Mouse (Mus musculus): ENCODE measurements around the gene Gja5. TPM values are rescaled to one million over a fixed set of nuclear protein-coding genes. Genes with fewer than 3 reads are reported as not detected.

Gene Gja5
- total RNA-seq (2022) = 1 to 10 TPM in 3 of 4 experiments, under 1 TPM in 1; 0.83 to 2.9 (median 1.5) TPM

DNA sequence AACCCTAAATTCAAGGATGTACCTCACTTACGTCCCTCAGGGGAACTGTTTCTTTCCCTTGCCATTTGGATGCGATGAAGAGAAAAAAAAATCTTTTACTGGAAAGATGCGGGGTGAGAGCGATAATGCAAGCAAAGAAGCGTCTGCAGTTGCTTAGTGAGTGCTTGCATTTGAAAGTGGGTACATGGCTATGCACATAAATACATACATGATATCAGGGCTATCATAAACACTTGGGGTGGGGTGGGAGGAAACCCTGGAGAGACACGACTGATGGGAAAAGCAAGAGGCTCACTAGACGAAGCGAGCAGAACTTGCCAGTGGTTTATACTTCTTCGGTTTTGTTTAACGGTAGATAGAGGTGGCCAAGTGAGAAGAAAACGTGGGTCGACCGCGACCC lies at the start of gene Gja5:
TSS of gene Gja5 (plus strand) at position 301 of the 400 bp plus-strand sequence.
- no peak for DNase-seq (ENCODE audit: low spot score in 2 of 2)

DNA sequence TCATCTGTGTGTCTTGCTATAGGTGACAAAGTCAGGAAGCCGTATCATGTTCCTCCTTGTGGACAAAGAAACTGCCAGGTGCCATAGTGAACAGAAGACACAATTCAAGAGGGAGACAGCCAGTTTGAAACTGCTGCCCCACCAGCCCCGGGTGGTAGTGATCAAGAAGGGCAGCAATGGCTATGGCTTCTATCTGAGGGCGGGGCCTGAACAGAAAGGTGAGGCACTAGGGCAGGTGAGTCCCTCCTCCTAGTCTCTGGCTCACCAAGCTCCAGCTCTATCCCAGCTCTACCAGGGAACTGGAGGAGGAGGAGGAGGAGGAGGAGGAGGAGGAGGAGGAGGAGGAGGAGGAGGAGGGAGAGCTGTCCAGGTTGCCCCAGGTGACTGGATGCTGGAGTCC lies 48.7 kb upstream of the Gja5 start:
- DNase-seq (ENCODE audit: low spot score in 2 of 2) = no peak

DNA sequence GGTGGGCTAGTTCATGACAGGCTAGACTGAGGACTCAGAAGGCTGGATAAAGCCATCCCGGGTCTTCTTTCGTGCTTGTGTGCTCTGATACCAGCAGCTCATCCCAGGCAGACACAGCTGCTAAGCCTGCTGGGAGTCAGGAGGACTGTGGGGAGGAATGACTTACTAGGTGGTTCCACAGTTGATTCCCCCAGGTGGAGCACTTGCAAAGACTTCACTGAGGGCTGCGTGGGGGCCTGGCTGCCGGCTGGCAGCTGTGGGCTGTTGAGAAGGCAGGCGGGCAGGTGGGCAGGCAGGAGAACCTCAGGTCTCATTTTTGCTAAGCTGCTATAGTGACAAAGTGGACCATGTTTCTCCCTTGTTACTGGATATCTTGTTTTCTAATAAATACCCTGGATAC lies 44.0 kb upstream of the Gja5 start:
- DNase-seq (ENCODE audit: low spot score in 2 of 2) = no peak

DNA sequence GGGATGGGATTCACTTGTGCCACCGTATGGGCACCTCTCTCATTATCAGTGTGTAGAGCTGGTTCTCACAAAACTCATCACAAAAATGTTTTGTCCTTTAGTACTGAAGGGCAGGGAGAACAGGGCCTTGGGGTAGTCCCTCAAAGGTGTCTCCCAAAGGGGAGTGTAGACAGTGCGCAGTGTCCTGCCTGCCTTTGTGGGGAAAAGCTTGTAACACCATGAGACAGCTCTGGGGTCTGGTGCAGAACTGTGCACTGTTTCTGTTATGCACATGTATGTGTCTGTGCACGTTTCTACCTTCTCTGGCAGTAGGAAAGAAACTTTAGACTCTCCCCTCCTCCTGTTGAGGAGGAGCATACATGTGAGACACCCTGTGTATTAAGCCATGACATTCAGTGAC lies 36.6 kb upstream of the Gja5 start:
- no peak for DNase-seq (ENCODE audit: low spot score in 2 of 2)

DNA sequence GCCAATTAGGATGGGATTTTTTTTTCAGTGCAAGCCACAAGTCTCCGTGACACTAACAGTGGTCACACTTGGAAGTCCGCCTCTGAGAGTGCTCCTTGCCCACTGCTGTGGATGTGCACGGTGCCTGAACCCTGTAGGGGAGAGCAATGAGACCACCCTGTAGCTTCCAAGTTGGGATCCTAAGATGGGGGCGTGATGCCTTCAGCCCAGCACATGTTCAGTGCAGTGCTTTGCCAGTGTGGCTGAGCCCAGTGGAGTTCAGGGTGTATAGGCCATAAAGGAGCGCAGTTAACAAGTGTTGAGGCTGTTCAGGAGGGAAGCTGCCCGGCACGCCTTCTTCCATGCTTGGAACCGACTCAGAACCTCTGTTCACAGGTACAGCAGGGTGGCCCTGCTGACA lies 35.9 kb upstream of the Gja5 start:
- no peak for DNase-seq (ENCODE audit: low spot score in 2 of 2)

DNA sequence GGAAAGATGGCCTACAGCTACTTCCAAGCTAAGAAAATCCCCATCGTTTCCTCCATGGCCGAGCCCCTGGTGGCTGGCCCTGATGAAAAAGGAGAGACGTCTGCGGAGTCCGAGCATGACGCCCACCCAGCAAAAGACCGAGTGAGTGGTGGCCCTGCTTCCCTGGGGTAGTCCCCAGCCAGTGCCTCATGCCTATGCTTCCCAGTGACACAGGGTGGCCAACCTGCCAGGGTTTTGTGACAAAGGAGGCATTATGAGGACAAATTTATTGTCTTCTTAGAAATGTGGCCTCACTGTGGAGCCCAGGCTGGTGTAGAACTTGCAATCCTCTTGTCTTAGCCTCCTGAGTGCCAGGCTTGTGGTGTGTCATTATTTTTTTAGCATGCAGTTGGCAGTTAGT lies 35.4 kb upstream of the Gja5 start:
- no peak for DNase-seq (ENCODE audit: low spot score in 2 of 2)

DNA sequence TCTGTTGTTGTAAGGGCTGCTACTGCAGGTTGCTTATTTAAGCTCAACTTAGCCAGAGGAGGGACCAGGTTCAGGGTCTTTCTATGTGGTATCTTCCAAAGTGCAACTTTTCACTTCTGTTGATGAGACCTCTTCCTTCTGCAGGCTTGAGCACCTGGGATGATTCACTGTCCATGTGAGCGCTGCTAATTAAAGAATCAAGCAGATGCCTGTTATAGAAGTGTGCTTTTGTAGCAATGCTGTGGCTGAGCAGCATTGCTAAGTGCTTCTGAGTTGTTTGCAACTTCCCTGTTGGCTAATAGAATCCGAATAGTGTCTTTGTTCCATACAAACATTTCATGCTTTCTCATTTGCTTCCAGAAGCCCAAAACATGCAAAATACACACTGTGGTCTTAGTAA lies 34.2 kb upstream of the Gja5 start:
- DNase-seq (ENCODE audit: low spot score in 2 of 2) = no peak

DNA sequence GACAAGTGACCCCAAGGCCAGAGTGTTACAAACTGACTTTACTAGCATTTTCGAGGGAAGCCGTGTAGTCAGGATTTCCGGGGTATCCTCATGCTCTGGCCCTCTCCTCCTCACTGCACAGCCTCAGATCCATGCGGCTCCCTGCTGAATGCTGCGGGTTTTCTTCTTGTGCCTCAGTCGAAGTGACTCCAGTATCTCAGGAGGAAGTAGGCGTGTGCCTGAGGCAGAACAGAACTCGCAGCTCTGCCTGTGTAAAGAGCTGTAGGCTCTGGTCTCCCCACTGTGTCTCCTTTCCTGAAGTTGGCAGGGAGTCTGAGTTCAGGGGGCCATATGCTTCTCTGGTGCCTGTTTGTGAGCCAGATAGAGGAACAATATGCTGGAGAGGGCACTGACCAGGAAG lies 33.4 kb upstream of the Gja5 start:
- no peak for DNase-seq (ENCODE audit: low spot score in 2 of 2)

DNA sequence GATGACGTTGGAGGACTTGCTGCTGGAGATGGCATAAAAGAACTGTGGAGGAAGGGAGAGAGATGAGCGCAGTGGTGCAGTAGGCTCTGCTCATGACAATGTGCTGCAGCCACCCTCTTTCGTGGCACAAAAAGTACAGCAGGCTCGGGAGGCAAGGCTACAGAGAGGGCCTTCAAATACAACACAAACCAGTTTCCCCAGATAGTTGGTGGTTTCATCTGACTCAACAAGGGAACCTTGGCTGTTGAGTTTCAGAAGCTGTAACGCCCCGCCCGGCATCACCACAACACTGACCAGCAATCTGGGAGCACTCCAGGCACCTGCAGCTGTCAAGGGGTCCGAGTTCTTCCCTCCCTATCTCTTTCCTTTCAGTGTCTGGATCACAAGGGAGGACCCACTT lies 32.0 kb upstream of the Gja5 start:
- no peak for DNase-seq (ENCODE audit: low spot score in 2 of 2)

DNA sequence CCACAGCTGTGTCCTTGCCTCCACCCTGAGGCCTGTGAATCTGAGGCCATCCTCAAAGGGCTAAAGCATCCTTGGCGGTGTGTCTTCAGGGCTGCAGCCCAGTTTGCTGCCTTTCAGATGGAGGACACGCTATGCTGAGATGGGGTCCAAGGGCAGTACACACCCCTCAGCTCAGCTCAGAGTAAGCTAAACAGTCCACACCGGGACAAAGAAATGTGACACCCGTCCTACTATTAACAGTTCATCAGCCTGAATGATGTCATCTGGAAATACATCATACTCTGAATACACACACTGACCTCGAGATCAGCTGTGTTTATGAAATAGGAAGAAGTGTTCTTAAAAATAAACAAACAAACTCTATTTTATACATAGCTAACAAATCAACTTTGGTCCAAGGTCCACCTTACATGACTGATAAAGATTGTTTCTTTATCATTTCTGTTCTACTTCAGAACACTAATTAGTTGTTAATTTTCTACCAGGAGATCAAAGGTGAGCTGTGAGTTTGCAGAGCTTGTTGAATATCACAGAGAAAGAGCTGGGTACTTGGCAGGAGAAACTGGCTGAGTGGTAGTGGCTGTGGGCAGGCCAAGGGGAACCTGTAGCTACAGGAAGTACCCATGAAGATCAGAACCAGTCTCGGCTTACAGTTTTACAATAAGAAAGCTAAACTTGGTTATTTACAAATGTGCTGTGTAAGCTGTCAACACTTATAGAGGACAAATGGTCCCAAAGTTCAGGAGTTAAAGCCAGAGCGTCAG lies 29.5 kb upstream of the Gja5 start:
- no peak for DNase-seq (ENCODE audit: low spot score in 2 of 2)

DNA sequence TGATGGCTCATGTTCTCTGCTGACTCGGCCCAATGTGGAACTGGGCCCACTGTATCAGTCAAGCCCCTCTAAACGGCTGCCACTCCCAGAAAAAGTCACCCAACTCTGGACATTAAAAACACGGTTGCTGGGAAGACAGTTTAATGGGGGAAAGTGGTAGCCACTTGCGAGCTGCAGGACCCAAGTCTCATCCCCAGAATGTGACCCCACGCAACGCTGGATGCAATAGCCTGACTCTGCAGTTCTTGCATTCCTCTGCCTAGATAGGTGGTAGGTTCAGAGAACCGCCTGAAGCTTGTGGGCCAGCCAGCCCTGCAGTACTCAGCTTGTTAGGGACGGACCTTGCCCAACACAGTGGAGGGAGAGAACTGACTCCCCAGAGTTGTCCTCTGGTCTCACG lies 25.0 kb upstream of the Gja5 start:
- no peak for DNase-seq (ENCODE audit: low spot score in 2 of 2)

DNA sequence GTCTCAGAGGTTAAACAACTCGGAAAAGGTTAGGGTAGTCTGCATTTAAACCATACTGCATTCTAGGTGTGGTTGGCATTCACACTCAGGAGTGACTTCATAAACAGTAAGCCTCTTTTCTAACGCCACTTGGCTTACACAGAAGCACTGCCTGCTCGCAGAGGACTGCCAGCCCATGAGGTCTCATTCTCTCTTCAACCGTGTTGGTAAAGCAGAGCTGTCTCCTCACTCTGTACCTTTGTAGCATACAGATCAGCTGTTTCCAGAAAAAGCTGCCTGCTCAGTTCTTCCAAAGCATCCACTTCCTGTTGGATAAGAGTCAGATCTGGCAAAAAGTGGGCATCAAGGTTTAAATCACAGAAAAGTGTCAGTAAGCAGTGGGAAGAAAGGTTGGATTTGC lies 24.1 kb upstream of the Gja5 start:
- no peak for DNase-seq (ENCODE audit: low spot score in 2 of 2)

DNA sequence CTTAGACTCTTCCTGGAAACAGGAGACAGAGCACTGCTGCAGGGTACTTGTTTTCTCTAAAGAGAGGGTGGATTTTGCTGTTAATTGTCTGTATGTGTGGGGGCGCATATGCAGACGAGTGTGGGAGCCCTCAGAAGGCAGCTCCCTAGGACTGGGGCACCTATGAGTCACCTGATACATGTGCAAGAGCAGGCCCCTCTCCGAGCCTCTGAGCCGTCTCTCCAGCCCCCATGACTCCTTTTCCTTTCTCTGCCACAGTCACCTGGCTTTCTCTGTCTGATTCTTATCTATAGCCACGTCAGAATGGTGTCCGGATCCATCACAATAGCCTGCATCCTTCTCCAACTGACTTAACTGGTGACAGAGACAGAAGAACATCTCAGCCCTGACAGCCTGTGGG lies 22.9 kb upstream of the Gja5 start:
- DNase-seq (ENCODE audit: low spot score in 2 of 2) = no peak

DNA sequence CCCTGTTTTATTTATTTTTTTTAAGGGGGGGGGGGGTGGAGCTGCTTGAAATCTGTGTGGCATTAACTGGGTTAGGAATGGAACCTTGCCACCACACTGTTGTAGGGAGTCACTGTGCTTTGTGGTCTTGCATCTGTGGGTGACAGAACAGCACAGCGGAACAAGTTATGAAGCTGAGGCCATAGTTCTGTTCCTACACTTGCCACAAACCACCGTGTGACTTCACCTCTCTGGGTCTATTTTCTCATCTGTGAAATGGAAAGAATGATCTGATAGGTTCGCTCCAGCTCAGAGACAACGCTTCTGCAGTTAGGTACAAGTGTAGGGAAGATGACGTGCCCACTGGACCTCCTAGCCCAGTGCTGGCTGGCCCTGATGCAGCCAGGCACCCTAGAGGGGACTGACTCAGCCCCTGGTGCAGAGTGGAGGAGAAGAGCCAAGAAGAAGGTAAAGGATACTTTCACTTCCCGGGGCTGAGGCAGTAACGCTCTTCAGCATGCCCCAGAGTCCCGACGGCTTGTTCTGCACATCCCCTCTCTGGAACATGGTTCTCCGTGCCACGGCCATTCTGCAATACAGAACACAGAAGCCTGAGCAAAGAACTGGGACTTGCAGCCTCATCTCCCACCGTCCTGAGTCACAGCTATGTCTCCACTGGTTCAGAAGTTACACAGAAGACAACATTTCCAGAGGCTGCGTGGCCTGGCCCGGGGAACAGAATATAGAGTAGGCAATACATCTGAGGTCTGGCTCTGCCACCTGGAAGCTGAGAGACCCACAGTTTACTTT lies 22.2 kb upstream of the Gja5 start:
- DNase-seq (ENCODE audit: low spot score in 2 of 2) = no peak

DNA sequence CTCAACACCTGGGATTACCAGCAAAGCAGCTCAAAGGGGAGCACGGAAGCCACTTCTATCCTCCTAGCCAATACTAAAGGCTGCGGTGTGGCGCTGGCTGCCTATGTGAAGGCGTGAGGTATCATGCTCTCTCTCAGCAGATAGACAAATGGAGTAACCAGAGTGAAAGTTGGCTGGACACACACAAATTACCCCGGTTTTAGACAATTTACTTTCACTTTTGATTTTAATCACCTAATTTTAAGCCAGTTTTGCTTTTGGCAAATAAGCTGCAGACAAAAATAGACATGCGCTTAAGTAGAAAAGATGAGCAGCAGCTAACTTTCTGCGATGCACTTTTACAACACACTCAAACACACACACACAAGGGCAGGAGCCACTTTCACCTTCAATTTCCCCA lies 20.8 kb upstream of the Gja5 start:
- DNase-seq (ENCODE audit: low spot score in 2 of 2) = no peak

DNA sequence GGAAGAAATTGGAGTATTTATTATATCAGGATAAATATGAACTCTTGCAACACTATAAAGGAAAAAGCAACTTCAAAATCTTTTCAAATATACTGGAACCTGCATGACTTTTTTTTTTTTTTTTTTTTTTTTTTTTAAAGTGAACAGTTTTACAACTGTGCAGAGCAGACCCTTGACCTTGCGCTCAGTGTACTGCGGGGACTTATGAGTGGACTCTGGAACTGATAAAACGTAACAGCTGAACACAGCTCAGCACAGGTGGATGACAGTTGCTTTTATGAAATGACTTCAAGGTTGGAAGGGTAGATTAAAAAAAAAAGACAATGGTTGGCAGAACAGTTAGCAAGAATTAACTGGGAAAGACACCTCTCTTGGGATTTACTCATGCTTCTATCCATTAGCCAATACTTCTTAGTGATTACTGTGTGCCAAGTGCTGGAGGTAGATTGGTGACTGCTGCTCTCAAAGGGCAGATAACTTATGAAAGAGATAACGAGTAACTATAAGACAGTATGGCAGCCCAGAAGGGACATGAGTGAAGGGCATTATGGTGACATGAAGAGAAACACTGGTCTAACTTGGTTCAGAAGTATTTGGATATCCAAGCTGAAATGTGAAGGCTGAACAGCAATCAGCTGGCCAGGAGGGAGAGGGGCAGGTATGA lies 2.0 kb upstream of the Gja5 start:
- DNase-seq (ENCODE audit: low spot score in 2 of 2) = no peak

DNA sequence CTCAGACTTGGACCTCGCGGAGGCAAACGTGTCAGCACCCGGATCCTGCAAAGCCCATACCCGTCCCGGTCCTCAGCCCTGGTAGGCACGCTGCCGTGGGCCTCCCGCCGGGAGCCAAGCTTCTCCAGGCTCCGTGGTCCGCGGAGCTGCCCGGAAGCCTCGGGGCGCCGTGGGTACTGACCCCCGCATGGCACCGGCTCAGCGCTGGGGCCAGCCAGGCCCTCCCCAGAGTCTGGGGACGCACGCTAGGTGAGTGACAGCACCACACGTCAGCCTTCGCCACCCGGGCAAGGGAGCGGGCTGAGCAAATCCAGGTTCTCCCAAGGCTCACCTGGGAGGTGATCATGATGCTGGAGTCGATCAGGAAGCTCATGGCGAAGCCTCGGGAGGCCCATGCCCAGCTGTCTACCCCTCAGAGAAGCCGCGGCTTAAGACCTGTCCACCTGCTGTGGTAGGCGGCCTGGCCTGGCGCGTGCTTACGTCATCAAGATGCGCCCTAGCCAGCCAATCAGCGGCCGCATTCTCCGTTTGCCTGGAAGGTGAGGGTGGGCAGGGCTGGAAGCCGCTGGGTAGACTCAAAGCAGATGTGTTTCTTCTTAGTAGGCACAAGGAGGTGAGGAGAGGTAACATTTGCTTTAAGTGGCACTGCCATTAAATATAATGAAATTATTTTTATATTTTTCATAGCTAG lies 503 bp downstream of the Gja5 start, which contains the start of gene Gpr89:
TSS of gene Gpr89 (minus strand) at position 496 of the 691 bp plus-strand sequence.
- peak; percentile 83 to 84 for DNase-seq (ENCODE audit: low spot score in 2 of 2)

DNA sequence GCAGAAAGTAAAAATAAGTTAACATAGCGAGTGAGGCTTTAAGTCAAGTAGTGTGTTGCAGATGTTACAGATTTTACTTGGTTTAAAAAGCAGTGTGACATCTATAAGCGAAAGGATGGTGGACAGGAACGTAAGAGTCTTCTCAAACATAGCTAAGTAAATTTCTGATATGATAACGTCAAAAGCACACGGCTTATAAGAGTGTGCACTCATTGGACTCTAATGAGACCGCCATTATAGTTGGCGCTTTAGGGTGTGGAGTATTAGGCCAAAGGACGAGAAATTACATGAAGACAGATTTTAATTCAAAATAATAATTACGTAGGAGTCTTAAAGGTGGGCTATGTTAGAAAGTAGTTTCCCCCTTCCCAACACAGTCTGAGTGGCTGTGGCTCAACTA lies 1.1 kb downstream of the Gja5 start:
- no peak for DNase-seq (ENCODE audit: low spot score in 2 of 2)

DNA sequence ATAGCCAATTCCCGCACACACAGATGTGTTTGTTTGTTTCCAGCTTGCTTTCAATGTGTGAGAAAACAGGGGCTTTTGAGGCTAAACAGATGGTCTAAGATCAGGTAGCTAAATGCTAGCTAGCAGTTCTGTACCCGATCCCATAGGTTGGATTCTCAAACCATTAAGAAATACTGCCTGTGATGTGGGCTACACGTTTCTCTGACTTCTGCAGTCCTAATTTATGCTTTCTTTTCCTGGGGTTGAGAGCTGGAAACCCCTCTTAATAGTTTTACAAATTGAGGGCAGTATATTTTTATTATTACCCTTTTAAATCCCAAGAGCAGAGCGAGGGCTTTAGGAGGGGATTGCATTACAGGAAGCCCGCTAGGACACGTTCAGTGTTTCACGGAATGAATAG lies 16.5 kb downstream of the Gja5 start:
- no peak for DNase-seq (ENCODE audit: low spot score in 2 of 2)

DNA sequence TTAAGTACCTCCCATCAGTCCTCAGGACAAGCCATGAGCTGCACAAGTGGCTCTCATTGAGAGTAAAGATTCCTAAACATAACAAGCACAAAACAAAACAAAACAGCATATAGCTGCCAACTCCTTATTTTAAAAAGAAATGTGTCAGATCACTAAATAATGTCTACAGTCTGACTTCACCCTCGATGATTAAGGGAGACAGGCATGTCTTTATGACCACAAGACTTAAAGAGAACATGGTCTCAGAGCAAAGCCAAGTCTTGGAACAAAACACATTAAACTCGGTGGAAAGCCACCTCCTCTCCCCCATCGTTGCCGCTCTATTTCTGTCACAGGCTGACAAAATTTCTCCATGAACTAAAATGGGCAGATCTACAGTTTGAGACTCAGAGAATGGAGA lies 20.1 kb downstream of the Gja5 start:
- DNase-seq (ENCODE audit: low spot score in 2 of 2) = no peak

DNA sequence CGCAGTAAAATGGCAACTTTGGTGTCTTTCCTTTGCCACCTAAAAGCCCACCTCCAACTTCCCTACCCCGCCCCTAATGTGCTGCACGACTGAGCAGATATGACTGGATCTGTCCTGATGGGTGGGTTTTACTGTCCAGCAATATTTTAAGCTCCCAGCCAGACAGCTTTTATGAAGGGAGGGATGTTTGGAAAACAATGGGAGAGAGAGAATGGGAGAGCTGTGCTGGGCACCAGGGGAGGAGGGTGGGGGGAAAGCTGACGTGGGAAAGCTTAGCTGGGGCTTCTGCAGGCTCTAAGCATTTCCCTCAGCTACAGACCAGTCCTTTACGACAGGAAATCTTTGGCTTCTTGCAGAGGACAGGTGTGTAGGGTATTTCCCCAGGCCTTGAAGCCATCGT lies 21.4 kb downstream of the Gja5 start, which contains the start of gene Gja8:
TSS of gene Gja8 (minus strand) at position 101 of the 400 bp plus-strand sequence.
- no peak for DNase-seq (ENCODE audit: low spot score in 2 of 2)

DNA sequence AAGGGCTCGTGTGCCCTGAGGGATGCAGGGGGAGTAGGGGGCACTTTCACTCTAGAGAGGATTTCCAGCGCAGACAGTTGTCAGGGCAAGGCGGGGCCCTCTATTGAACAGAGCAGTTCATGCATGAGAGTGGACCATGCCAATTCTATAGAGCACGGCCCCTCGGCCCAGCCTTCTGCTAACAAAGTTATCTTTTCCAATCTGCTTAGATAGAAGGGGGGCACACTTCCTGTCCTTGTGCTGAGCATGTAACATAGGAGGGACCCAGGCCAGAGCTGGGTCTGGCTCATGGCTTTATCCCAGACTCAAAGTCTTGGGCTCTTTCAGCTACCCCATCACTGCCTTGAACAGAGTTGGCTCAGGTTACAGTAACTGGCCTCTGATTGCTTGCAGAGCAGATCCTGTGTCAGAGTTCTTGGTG lies 26.8 kb downstream of the Gja5 start:
- DNase-seq (ENCODE audit: low spot score in 2 of 2) = no peak

Data from gastrocnemius, adult 8-10 months (tissue).